Mouse (Mus musculus) liver, embryonic 11.5 days (tissue): ENCODE results near the gene Aebp1. TPM values are rescaled to one million over a fixed set of nuclear protein-coding genes. Genes with fewer than 3 reads are reported as not detected.

ENCODE experiments used
- ATAC-seq: fragments of 200-750 bp; cut with Nextera tagmentation; replicated peaks from 2 replicates; pipeline ENCODE4 v1.8.0; 2017; ENCODE audit warnings: moderate number of reproducible peaks, mild to moderate bottlenecking, moderate TSS enrichment, moderate library complexity; ENCODE audit not compliant: low FRiP score
- DNase-seq: peaks from one replicate; pipeline ENCODE4 v3.0.0-alpha.2; 2017; ENCODE audit warnings: low spot score
- H3K27ac ChIP-seq: fragments of 300-500 bp; sonication (generic); 2 replicates; pipeline ENCODE4 v1.5.1; 2014; ENCODE audit warnings: mild to moderate bottlenecking, low read depth, low read length, control low read depth
- H3K27me3 ChIP-seq: fragments of 300-500 bp; sonication (generic); replicated peaks from 2 replicates; pipeline ENCODE4 v1.6.1; 2014; ENCODE audit warnings: low read length, mixed read lengths; ENCODE audit not compliant: control insufficient read depth, insufficient read depth
- H3K36me3 ChIP-seq: fragments of 300-500 bp; sonication (generic); 2 replicates; pipeline ENCODE4 v1.6.1; 2014; ENCODE audit warnings: mild to moderate bottlenecking, low read length, moderate library complexity, mixed read lengths; ENCODE audit not compliant: control insufficient read depth, insufficient read depth
- H3K4me1 ChIP-seq: fragments of 300-500 bp; sonication (generic); replicated peaks from 2 replicates; pipeline ENCODE4 v1.6.1; 2014; ENCODE audit warnings: low read length, mixed read lengths; ENCODE audit not compliant: control insufficient read depth, insufficient read depth
- H3K4me2 ChIP-seq: fragments of 300-500 bp; sonication (generic); 2 replicates; pipeline ENCODE4 v1.6.1; 2014; ENCODE audit warnings: mild to moderate bottlenecking, control low read depth, moderate library complexity
- H3K4me3 ChIP-seq: fragments of 300-500 bp; sonication (generic); 2 replicates; pipeline ENCODE4 v1.5.1; 2014; ENCODE audit warnings: low read depth, low read length, control low read depth
- H3K9ac ChIP-seq: fragments of 300-500 bp; sonication (generic); 2 replicates; pipeline ENCODE4 v1.6.1; 2014; ENCODE audit warnings: low read depth, low read length, control low read depth
- H3K9me3 ChIP-seq: fragments of 300-500 bp; sonication (generic); 2 replicates; pipeline ENCODE4 v1.6.1; 2016; ENCODE audit warnings: low read length, inconsistent platforms, mixed read lengths; ENCODE audit not compliant: control insufficient read depth
- WGBS: fragments of 180-500 bp; shearing (Covaris S2); extraction: QIAGEN DNeasy Blood & Tissue Kit; methylation state at CpG from one replicate; pipeline ENCODE4 v1.1.7; 2014; 5-methylcytosine and 5-hydroxymethylcytosine counted together
- polyA plus RNA-seq: library from polyadenylated mRNA; unstranded; fragments of >200 nt; fragmentation: Nextera tagmentation; extraction: Ambion mirVana; gene quantifications from 2 replicates; pipeline ENCODE4 v1.2.1, GENCODE M21; 2014

Aebp1 gene
- polyA plus RNA-seq, 1 experiment from 2014 or later: 11.3 TPM

DNA sequence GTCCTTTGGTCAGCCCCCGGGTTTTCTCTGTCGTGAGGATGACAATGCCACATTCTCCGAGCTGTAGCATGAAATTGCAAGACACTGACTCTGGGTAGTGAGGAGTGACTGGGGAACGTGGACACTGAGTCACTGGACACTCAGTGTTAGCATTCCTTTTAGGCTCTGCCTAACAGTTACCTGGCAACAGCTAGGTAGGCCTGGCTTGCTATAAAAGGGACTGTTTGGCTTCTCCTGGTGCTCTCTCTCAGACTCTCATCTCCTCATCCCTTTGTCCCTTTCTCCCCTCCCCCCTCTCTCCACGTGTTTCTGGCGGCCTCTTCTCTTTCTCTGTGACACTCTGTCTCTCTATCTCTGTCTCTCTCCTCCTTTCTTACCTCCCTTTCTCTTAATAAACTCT lies 40.6 kb downstream of the Aebp1 start:
- Histone ChIP-seq H3K27me3 (peaks cover 65% of the 10 kb centered on the region), H3K4me2 (peak overlapping the region; percentile 52), H3K9me3 (no peaks in the 10 kb centered on the region), H3K4me3 (no peak overlapping the region; the same call in 1 of the 2 replicates), H3K9ac (0 out of 2 replicates have a peak overlapping the region, but pooled peaks have one; percentile 1), H3K4me1 (peaks cover 11% of the 10 kb centered on the region), H3K27ac (no peak overlapping the region), H3K36me3 (no peaks in the 10 kb centered on the region)
- DNase-seq (no peak), ATAC-seq (no peak)
- 7% methylated on average over 6 of the region's 6 CpGs for WGBS

DNA sequence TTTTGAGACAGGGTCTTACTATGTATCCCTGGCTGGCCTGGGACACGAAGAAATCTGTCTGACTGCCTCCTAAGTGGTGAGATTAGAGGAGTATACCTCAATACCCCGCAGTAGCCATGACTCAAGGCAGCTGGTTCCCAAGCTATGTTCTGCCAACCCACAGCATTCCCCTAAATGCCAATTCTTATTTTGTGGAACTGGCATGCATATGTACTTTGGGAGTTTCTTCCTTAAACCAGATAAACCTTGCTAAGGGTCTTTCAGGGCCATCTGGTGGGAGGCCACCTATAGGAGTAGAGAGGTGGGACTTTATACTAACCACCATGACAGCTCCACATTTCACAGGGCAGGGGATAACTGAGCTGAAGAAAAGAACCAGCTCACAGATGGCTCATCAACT lies 42.1 kb downstream of the Aebp1 start:
- Histone ChIP-seq H3K9ac (no peak overlapping the region), H3K27me3 (peaks cover 51% of the 10 kb centered on the region), H3K4me3 (no peak overlapping the region), H3K36me3 (no peaks in the 10 kb centered on the region), H3K4me1 (no peaks in the 10 kb centered on the region), H3K27ac (no peak overlapping the region), H3K4me2 (no peak overlapping the region), H3K9me3 (no peaks in the 10 kb centered on the region)
- ATAC-seq: no peak
- no peak for DNase-seq
- WGBS: 74% methylated on average over 2 of the region's 2 CpGs

DNA sequence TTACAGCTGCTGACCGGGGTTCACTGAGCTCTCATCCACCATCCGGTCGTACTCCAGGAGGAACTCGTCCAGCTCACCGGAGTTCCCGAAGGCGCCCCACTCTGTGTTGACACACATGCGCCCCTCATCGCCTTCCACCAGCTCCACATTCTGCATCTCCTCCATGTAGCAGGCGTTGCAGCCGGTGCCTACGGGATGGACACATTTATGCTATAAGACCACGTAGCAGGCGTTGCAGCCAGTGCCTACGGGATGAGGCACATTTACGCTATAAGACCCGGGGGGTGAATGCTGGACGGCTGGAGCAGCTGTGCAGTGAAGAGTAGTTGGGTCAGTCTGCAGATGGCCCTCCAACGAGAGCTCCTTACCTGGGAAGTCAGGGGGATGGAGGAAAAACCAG lies 42.6 kb downstream of the Aebp1 start:
- no peak for DNase-seq
- Histone ChIP-seq H3K4me2 (no peak overlapping the region), H3K9me3 (no peaks in the 10 kb centered on the region), H3K4me3 (no peak overlapping the region), H3K27ac (no peak overlapping the region), H3K9ac (no peak overlapping the region), H3K36me3 (no peaks in the 10 kb centered on the region), H3K4me1 (no peaks in the 10 kb centered on the region), H3K27me3 (peaks cover 46% of the 10 kb centered on the region)
- WGBS: 87% methylated on average over 19 of the region's 19 CpGs
- ATAC-seq: no peak

DNA sequence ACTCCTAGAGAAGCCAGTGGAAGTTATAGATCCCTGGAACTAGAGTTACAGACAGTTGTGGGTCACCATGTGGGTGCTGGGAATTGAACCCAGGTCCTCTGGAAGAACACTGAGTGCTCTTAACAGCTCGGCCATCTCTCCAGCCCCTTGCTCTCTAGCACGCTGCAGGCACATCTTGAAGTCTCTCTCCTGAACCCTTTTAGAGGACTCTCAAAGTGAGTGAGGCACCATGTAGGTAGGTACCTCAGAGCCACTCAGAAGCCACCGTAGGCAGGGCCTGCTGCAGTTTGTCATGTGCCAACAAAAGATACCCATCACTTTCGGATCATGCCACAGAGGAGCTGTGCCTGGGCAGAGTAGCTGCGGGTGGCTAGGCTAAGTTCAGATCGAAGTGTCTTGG lies 43.1 kb downstream of the Aebp1 start:
- no peak overlapping the region for H3K9ac ChIP-seq
- H3K9me3 ChIP-seq: no peaks in the 10 kb centered on the region
- peaks cover 41% of the 10 kb centered on the region for H3K27me3 ChIP-seq
- no peaks in the 10 kb centered on the region for H3K4me1 ChIP-seq
- H3K36me3 ChIP-seq: no peaks in the 10 kb centered on the region
- DNase-seq: no peak
- no peak overlapping the region for H3K4me3 ChIP-seq
- 84% methylated on average over 6 of the region's 6 CpGs for WGBS
- H3K27ac ChIP-seq: no peak overlapping the region
- no peak overlapping the region for H3K4me2 ChIP-seq
- ATAC-seq: no peak

DNA sequence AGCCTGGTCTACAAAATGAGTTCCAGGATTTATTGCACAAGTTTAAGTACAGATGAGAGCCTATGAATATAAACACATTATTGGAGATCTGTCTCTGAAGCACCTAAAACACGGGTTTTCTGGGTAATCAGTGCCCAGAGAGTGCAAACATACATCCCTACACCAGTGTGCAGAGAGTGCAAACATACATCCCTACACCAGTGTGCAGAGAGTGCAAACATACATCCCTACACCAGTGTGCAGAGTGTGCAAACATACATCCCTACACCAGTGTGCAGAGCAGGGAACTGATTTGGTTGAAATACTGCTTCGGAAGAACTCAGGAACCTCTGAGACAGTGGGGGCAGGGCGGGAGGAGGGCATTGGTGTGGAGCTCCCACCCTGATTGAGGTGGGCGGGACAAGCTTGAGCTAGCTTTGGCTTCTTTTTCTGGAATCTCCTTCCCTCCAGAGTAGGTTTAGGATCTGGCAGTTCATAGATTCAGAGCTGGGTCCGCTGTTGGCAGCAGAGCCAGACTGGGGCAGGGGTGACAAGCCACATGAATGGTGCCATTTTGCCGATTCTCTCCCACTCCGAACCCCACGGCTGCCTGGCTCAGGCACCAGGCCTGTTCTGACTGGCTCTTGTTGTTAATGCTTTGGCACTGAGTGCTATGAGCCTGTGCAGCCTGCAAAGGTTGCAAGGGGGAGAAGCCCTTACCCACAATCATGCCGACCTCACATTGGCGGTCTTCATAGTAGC lies 44.2 kb downstream of the Aebp1 start:
- ATAC-seq: no peak
- H3K4me1 ChIP-seq: no peaks in the 10 kb centered on the region
- H3K36me3 ChIP-seq: no peaks in the 10 kb centered on the region
- no peak for DNase-seq
- no peak overlapping the region for H3K4me2 ChIP-seq
- peaks cover 31% of the 10 kb centered on the region for H3K27me3 ChIP-seq
- H3K4me3 ChIP-seq: no peak overlapping the region
- H3K9ac ChIP-seq: no peak overlapping the region
- WGBS: 84% methylated on average over 10 of the region's 10 CpGs
- no peak overlapping the region for H3K27ac ChIP-seq
- H3K9me3 ChIP-seq: no peaks in the 10 kb centered on the region

DNA sequence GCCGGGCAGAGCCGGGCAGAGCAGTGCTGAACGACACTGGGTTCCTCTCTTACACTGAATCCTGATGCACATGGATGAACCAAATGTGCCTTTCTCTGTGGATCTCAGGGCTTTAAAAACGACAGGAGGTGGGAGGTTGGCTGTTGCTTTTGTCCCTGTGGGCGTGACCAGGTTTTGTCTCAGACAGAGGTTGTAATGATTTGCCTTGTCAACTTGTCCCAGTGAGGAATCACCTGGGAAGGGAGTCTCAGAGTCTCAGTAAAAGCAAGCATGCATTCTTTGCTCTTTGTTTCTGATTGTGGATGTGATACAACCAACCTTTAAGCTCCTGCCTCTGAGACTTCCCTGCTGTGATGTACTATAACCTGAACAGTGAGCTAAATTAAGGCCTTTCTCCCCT lies 45.3 kb downstream of the Aebp1 start:
- Histone ChIP-seq H3K4me2 (no peak overlapping the region), H3K4me3 (no peak overlapping the region), H3K4me1 (no peaks in the 10 kb centered on the region), H3K9ac (no peak overlapping the region), H3K27ac (no peak overlapping the region), H3K36me3 (no peaks in the 10 kb centered on the region), H3K27me3 (peaks cover 19% of the 10 kb centered on the region), H3K9me3 (no peaks in the 10 kb centered on the region)
- WGBS: 63% methylated on average over 5 of the region's 5 CpGs
- DNase-seq (no peak), ATAC-seq (no peak)

DNA sequence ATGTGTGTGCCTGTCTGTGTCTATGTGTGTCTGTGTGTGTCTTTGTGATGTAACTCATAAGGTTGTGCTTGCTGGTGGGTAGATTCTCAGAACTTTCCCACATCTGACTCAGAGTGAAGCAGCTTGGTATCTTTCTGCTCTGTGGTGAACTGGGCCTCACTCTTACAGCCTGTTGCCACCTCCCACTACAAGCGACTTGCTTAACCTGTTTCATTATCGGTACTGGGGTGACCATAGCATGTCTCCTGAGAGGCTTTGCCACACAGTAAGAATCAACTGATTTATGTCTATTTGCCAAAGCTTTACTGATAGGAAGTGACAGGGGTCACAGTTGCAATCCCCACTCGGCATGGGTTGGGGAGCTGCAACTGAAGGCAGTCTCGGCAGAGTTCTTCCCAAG lies 46.9 kb downstream of the Aebp1 start:
- no peak for DNase-seq
- 72% methylated on average over 4 of the region's 4 CpGs for WGBS
- no peak overlapping the region for H3K9ac ChIP-seq
- H3K9me3 ChIP-seq: no peaks in the 10 kb centered on the region
- H3K4me3 ChIP-seq: no peak overlapping the region
- no peak overlapping the region for H3K27ac ChIP-seq
- no peaks in the 10 kb centered on the region for H3K4me1 ChIP-seq
- ATAC-seq: no peak
- no peaks in the 10 kb centered on the region for H3K36me3 ChIP-seq
- no peak overlapping the region for H3K4me2 ChIP-seq
- H3K27me3 ChIP-seq: peaks cover 4% of the 10 kb centered on the region; the same call in 1 of the 2 replicates

DNA sequence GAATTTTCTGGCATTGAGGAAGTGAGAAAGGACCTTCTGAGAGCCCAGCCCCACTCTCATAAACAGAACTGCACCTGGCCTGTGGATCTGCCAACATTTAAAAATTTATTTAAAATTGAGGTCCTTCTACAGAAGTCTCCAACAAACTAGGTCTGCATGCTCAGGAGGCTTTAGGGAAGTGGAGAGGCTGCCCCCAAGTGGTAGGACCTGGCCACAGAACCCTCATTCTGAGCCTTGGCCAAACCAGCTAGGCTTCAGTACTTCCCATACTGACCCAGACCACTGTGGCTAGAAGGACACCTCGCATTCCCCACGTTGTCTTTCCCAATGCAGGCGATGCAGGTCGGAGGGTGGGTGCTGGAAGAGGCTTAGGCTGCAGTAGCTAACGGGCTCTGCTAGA lies 50.9 kb downstream of the Aebp1 start:
- no peaks in the 10 kb centered on the region for H3K4me1 ChIP-seq
- H3K27ac ChIP-seq: no peak overlapping the region
- no peak overlapping the region for H3K9ac ChIP-seq
- H3K4me3 ChIP-seq: no peak overlapping the region
- H3K4me2 ChIP-seq: no peak overlapping the region
- 25% methylated on average over 5 of the region's 5 CpGs for WGBS
- H3K9me3 ChIP-seq: no peaks in the 10 kb centered on the region
- DNase-seq: no peak
- no peak for ATAC-seq
- 0 out of 2 replicates have a peak, but pooled peaks cover 3% of the 10 kb centered on the region for H3K27me3 ChIP-seq
- H3K36me3 ChIP-seq: no peaks in the 10 kb centered on the region

DNA sequence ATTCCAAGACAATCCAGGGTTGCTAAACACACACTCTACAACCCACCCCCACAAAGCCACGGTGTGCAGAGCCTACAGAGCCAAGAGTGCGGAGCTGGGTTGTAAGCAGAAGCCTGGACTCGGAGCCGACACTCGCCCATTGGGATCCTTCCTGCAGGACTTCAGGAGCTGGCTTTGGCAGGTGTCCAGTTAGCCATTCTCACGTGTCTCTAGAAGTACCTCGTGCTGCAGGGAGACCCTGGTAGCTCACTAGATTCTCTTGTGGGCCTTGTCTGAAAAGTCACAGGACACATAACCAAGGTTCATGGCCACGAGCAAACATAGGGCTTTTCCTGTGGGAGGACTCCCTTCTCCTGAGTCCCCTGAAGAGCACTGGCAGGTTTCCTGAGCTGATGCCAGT lies 51.5 kb downstream of the Aebp1 start:
- H3K27ac ChIP-seq: no peak overlapping the region
- no peak overlapping the region for H3K4me2 ChIP-seq
- no peak overlapping the region for H3K9ac ChIP-seq
- no peaks in the 10 kb centered on the region for H3K9me3 ChIP-seq
- ATAC-seq (no peak), DNase-seq (no peak)
- no peaks in the 10 kb centered on the region for H3K36me3 ChIP-seq
- H3K4me1 ChIP-seq: no peaks in the 10 kb centered on the region
- H3K4me3 ChIP-seq: no peak overlapping the region
- 71% methylated on average over 8 of the region's 8 CpGs for WGBS
- 0 out of 2 replicates have a peak, but pooled peaks cover 3% of the 10 kb centered on the region for H3K27me3 ChIP-seq
